Mouse (Mus musculus) heart, adult 2 months (tissue): ENCODE results near the gene Hist1h2bn.

ENCODE experiments used
- EP300 ChIP-seq: fragments of 200-500 bp; IDR thresholded peaks from 2 replicates; pipeline ENCODE4 v1.6.1; 2011; ENCODE audit warnings: low read depth, low read length, control low read depth; ENCODE audit not compliant: insufficient read depth
- POLR2A ChIP-seq: fragments of 200-500 bp; IDR thresholded peaks from 2 replicates; pipeline ENCODE4 v1.6.1; 2011; ENCODE audit warnings: mild to moderate bottlenecking, low read depth, low read length, control low read depth; ENCODE audit not compliant: insufficient read depth

DNA sequence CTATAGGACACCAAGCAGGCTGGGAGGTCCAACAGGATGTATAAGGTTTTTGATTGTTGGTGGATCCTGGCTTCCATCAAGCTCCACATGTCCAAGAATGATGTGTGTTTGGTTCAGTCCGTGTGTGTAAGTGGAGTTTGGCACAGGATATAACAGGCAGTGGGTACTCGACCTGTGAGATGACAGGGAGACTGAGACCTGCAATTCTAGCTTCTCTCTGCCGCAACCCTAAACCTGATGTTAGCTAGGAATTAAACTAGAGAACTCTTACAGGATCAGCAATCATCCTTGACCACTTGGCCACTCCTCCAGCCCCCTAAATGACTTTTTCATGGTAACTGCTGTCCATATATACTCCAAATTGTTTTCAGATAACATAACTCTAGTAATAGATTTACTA is 1.6 kb upstream of the Hist1h2bn start:
- TF ChIP-seq POLR2A (no peak), EP300 (no peak)
